Mouse (Mus musculus): ENCODE results near the gene Slc22a1. TPM values are rescaled to one million over a fixed set of nuclear protein-coding genes. Genes with fewer than 3 reads are reported as not detected.

The Slc22a1 gene
- total RNA-seq, 2 experiments from 2014 or later = not detected

GRCm38 (mm10) chr17:12645461-12645860, 30.2 kb downstream of the Slc22a1 start:
- intact Hi-C loops (cut with DNase I; ENCODE audit: low total_unique reads) = no loop called here
- no peak for DNase-seq

GRCm38 (mm10) chr17:12641087-12641486, 34.5 kb downstream of the Slc22a1 start:
- DNase-seq = no peak
- intact Hi-C loops (cut with DNase I; ENCODE audit: low total_unique reads) = no loop called here

GRCm38 (mm10) chr17:12639585-12639984, 36.0 kb downstream of the Slc22a1 start:
- intact Hi-C loops (cut with DNase I; ENCODE audit: low total_unique reads) = no loop called here

GRCm38 (mm10) chr17:12634814-12635213, 40.8 kb downstream of the Slc22a1 start:
- intact Hi-C loops (cut with DNase I; ENCODE audit: low total_unique reads) = no loop called here
- no peak for DNase-seq

More at GRCm38 (mm10) chr17:12639585-12639984, 36.0 kb downstream of the Slc22a1 start:
- DNase-seq = no peak

GRCm38 (mm10) chr17:12631771-12632600, 43.6 kb downstream of the Slc22a1 start:
- DNase-seq = no peak
- intact Hi-C loops (cut with DNase I; ENCODE audit: low total_unique reads) = no loop called here

- intact Hi-C loops (cut with DNase I; ENCODE audit: low total_unique reads) = no loop called here
- no peak for DNase-seq
Measured at GRCm38 (mm10) chr17:12630976-12631730, 44.5 kb downstream of the Slc22a1 start.

- DNase-seq = no peak
- intact Hi-C loops (cut with DNase I; ENCODE audit: low total_unique reads) = no loop called here
Measured at GRCm38 (mm10) chr17:12627983-12628382, 47.6 kb downstream of the Slc22a1 start.

- intact Hi-C loops (cut with DNase I; ENCODE audit: low total_unique reads) = no loop called here
- no peak for DNase-seq
Measured at GRCm38 (mm10) chr17:12619641-12620040, 56.0 kb downstream of the Slc22a1 start.

GRCm38 (mm10) chr17:12615429-12615828, 60.2 kb downstream of the Slc22a1 start:
- DNase-seq = no peak
- intact Hi-C loops (cut with DNase I; ENCODE audit: low total_unique reads) = no loop called here

- no peak for DNase-seq
- intact Hi-C loops (cut with DNase I; ENCODE audit: low total_unique reads) = no loop called here
Measured at GRCm38 (mm10) chr17:12614511-12615385, 60.9 kb downstream of the Slc22a1 start.

GRCm38 (mm10) chr17:12607202-12607601, 68.4 kb downstream of the Slc22a1 start:
- intact Hi-C loops (cut with DNase I; ENCODE audit: low total_unique reads) = no loop called here
- DNase-seq = no peak

- intact Hi-C loops (cut with DNase I; ENCODE audit: low total_unique reads) = no loop called here
- no peak for DNase-seq
Measured at GRCm38 (mm10) chr17:12606634-12607033, 69.0 kb downstream of the Slc22a1 start.

Other genes with a start within 250 kb of the Slc22a1 start
- 1 to 10 TPM; 3.4 to 3.5 TPM for gene Slc22a3, start 168.1 kb downstream of the Slc22a1 start, total RNA-seq (2021)
- not detected for gene Slc22a2, start 91.7 kb downstream of the Slc22a1 start, total RNA-seq (2021)
- gene Igf2r, start 93.8 kb upstream of the Slc22a1 start, total RNA-seq (2021) = 10 to 100 TPM; 64.3 to 72.6 TPM
- gene Mas1, start 192.3 kb upstream of the Slc22a1 start, total RNA-seq (2021) = under 1 TPM; 0.18 to 0.90 TPM
- 1 to 10 TPM; 1.8 to 2.1 TPM for gene Mrgprh, start 200.2 kb upstream of the Slc22a1 start, total RNA-seq (2021)
- under 1 TPM; 0.14 to 0.91 TPM for gene Pnldc1, start 234.4 kb upstream of the Slc22a1 start, total RNA-seq (2021)
- 100 to 1,000 TPM; 205 to 212 TPM for gene Tcp1, start 239.9 kb upstream of the Slc22a1 start, total RNA-seq (2021)
- 10 to 100 TPM; 86.2 to 87.2 TPM for gene Mrpl18, start 240.5 kb upstream of the Slc22a1 start, total RNA-seq (2021)